Mouse (Mus musculus): ENCODE measurements around the gene Mecom. TPM values are rescaled to one million over a fixed set of nuclear protein-coding genes. Genes with fewer than 3 reads are reported as not detected.

Mecom gene
- polyA plus RNA-seq, 1 experiment from 2014 or later = 19.5 TPM

DNA sequence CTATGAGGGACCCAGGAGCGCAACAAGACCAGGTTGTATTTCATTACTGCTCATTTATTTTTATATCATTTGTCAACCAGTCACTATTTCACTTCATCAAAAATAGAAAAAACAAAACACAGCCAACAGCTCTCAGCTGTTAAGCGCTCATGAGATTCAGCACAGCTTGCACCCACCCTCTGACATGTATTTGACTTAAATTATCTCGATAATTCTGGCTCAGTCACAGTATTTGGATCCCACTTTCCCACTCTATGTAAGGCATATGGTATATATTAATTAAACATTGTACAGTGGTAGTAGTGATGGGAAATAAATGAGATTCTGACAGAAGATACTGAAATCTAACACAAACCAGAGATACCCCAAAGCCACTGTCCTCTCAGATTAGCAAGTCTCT, 83.3 kb downstream of the Mecom start:
- H3K36me3 ChIP-seq (ENCODE audit: control insufficient read depth, insufficient read depth, low read length) = no peaks in the 10 kb centered on the region
- 90% methylated on average over 3 of the region's 3 CpGs for WGBS
- no peaks in the 10 kb centered on the region for H3K9me3 ChIP-seq (ENCODE audit: control insufficient read depth, low read length)
- H3K27ac ChIP-seq (ENCODE audit: low read depth, low read length) = no peak overlapping the region
- DNase-seq (ENCODE audit: low spot score) = no peak
- no peaks in the 10 kb centered on the region for H3K27me3 ChIP-seq (ENCODE audit: control insufficient read depth, insufficient read depth, low read length)
- no peak overlapping the region for H3K4me2 ChIP-seq (ENCODE audit: low read depth, low read length, severe bottlenecking)
- no peaks in the 10 kb centered on the region for H3K4me1 ChIP-seq (replicated peaks; ENCODE audit: control insufficient read depth, insufficient read depth, low read length)
- H3K4me3 ChIP-seq (ENCODE audit: low read depth, low read length) = no peak overlapping the region
- H3K9ac ChIP-seq (ENCODE audit: low read length) = no peak overlapping the region
- ATAC-seq (replicated peaks; ENCODE audit: low FRiP score) = no peak

GRCm38 (mm10) chr3:30461831-30462230, 86.0 kb downstream of the Mecom start:
- no peaks in the 10 kb centered on the region for H3K36me3 ChIP-seq (ENCODE audit: control insufficient read depth, insufficient read depth, low read length)
- no peaks in the 10 kb centered on the region for H3K4me1 ChIP-seq (replicated peaks; ENCODE audit: control insufficient read depth, insufficient read depth, low read length)
- H3K4me3 ChIP-seq (ENCODE audit: low read depth, low read length) = no peak overlapping the region
- ATAC-seq (replicated peaks; ENCODE audit: low FRiP score) = no peak
- no peak overlapping the region for H3K27ac ChIP-seq (ENCODE audit: low read depth, low read length)
- H3K4me2 ChIP-seq (ENCODE audit: low read depth, low read length, severe bottlenecking) = no peak overlapping the region
- H3K27me3 ChIP-seq (ENCODE audit: control insufficient read depth, insufficient read depth, low read length) = no peaks in the 10 kb centered on the region
- H3K9me3 ChIP-seq (ENCODE audit: control insufficient read depth, low read length) = no peaks in the 10 kb centered on the region
- WGBS = 90% methylated on average over 2 of the region's 2 CpGs
- DNase-seq (ENCODE audit: low spot score) = no peak
- no peak overlapping the region for H3K9ac ChIP-seq (ENCODE audit: low read length)

DNA sequence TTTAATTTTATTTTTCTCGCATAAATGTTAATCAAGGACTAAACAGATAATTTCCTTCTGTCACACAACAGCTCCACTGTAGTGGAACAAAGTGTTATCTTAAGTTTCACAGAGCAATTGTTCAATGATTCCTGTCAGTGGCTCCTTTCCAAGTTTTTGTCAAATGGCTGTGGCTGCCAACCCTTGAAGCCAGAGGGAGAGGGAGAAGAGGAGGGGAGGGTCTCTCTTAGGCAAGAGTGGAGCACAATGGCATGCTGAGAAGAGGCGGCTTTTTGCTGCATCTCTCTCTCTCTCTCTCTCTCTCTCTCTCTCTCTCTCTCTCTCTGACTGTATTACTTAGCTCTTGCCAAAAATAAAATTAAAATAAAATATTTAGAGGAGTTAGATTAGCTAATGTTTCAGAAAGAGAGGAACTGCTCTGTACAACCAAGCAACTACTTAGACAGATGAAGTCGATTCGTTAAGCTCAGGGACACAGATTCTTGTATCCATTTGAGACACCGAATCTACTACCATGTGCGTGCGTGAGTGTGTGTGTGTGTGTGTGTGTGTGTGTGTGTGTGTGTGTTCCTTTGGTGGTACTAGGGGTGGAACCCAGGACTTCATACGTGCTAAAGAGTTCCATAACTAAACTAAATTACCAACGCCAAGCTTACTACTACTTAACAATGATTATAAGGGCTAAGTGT, 86.8 kb downstream of the Mecom start:
- ATAC-seq (replicated peaks; ENCODE audit: low FRiP score) (no peak), DNase-seq (ENCODE audit: low spot score) (no peak)
- Histone ChIP-seq H3K4me2 (ENCODE audit: low read depth, low read length, severe bottlenecking) (no peak overlapping the region), H3K9ac (ENCODE audit: low read length) (no peak overlapping the region), H3K9me3 (ENCODE audit: control insufficient read depth, low read length) (no peaks in the 10 kb centered on the region), H3K27ac (ENCODE audit: low read depth, low read length) (no peak overlapping the region), H3K4me3 (ENCODE audit: low read depth, low read length) (no peak overlapping the region), H3K36me3 (ENCODE audit: control insufficient read depth, insufficient read depth, low read length) (no peaks in the 10 kb centered on the region), H3K4me1 (replicated peaks; ENCODE audit: control insufficient read depth, insufficient read depth, low read length) (no peaks in the 10 kb centered on the region), H3K27me3 (ENCODE audit: control insufficient read depth, insufficient read depth, low read length) (no peaks in the 10 kb centered on the region)
- WGBS = 84% methylated on average over 9 of the region's 9 CpGs

GRCm38 (mm10) chr3:30459626-30460025, 88.2 kb downstream of the Mecom start:
- no peak overlapping the region for H3K27ac ChIP-seq (ENCODE audit: low read depth, low read length)
- ATAC-seq (replicated peaks; ENCODE audit: low FRiP score) (no peak), DNase-seq (ENCODE audit: low spot score) (no peak)
- no peak overlapping the region for H3K9ac ChIP-seq (ENCODE audit: low read length)
- H3K9me3 ChIP-seq (ENCODE audit: control insufficient read depth, low read length) = no peaks in the 10 kb centered on the region
- H3K36me3 ChIP-seq (ENCODE audit: control insufficient read depth, insufficient read depth, low read length) = no peaks in the 10 kb centered on the region
- 87% methylated on average over 4 of the region's 4 CpGs for WGBS
- H3K4me3 ChIP-seq (ENCODE audit: low read depth, low read length) = no peak overlapping the region
- H3K4me1 ChIP-seq (replicated peaks; ENCODE audit: control insufficient read depth, insufficient read depth, low read length) = no peaks in the 10 kb centered on the region
- H3K4me2 ChIP-seq (ENCODE audit: low read depth, low read length, severe bottlenecking) = no peak overlapping the region
- H3K27me3 ChIP-seq (ENCODE audit: control insufficient read depth, insufficient read depth, low read length) = no peaks in the 10 kb centered on the region

- no peaks in the 10 kb centered on the region for H3K4me1 ChIP-seq (replicated peaks; ENCODE audit: control insufficient read depth, insufficient read depth, low read length)
- H3K36me3 ChIP-seq (ENCODE audit: control insufficient read depth, insufficient read depth, low read length) = no peaks in the 10 kb centered on the region
- WGBS = 64% methylated on average over 9 of the region's 9 CpGs
- no peak for ATAC-seq (replicated peaks; ENCODE audit: low FRiP score)
- no peak for DNase-seq (ENCODE audit: low spot score)
- no peak overlapping the region for H3K4me3 ChIP-seq (ENCODE audit: low read depth, low read length)
- H3K27me3 ChIP-seq (ENCODE audit: control insufficient read depth, insufficient read depth, low read length) = no peaks in the 10 kb centered on the region
- no peak overlapping the region for H3K9ac ChIP-seq (ENCODE audit: low read length)
- H3K4me2 ChIP-seq (ENCODE audit: low read depth, low read length, severe bottlenecking) = no peak overlapping the region
- no peaks in the 10 kb centered on the region for H3K9me3 ChIP-seq (ENCODE audit: control insufficient read depth, low read length)
- no peak overlapping the region for H3K27ac ChIP-seq (ENCODE audit: low read depth, low read length)
Observed at GRCm38 (mm10) chr3:30457975-30458678, 89.7 kb downstream of the Mecom start.

DNA sequence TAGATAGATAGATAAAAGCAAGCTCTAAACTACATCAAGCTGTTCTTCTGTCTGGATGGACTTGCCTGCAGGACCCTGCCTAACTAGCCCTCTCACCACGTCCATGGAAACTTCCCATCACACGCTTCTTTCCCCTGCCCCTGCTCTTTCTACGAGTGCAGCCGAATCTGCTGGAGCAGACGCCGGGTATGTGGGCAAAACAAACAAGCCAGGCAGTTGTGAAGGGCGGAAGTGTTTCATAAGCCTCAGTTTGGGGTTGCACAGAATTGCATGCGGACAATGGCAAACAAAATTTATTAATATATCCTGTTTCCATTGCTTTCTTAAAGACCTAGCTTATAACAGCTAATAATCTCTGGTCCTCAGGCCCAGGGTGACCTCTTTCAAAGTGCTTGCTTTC, 91.9 kb downstream of the Mecom start:
- WGBS = 80% methylated on average over 8 of the region's 8 CpGs
- Histone ChIP-seq H3K27ac (ENCODE audit: low read depth, low read length) (no peak overlapping the region), H3K27me3 (ENCODE audit: control insufficient read depth, insufficient read depth, low read length) (no peaks in the 10 kb centered on the region), H3K4me2 (ENCODE audit: low read depth, low read length, severe bottlenecking) (no peak overlapping the region), H3K36me3 (ENCODE audit: control insufficient read depth, insufficient read depth, low read length) (no peaks in the 10 kb centered on the region), H3K9me3 (ENCODE audit: control insufficient read depth, low read length) (no peaks in the 10 kb centered on the region), H3K4me1 (replicated peaks; ENCODE audit: control insufficient read depth, insufficient read depth, low read length) (no peaks in the 10 kb centered on the region), H3K4me3 (ENCODE audit: low read depth, low read length) (no peak overlapping the region), H3K9ac (ENCODE audit: low read length) (no peak overlapping the region)
- ATAC-seq (replicated peaks; ENCODE audit: low FRiP score) = no peak
- no peak for DNase-seq (ENCODE audit: low spot score)

- Histone ChIP-seq H3K4me1 (replicated peaks; ENCODE audit: control insufficient read depth, insufficient read depth, low read length) (no peaks in the 10 kb centered on the region), H3K36me3 (ENCODE audit: control insufficient read depth, insufficient read depth, low read length) (no peaks in the 10 kb centered on the region), H3K9ac (ENCODE audit: low read length) (no peak overlapping the region), H3K27me3 (ENCODE audit: control insufficient read depth, insufficient read depth, low read length) (no peaks in the 10 kb centered on the region), H3K4me3 (ENCODE audit: low read depth, low read length) (no peak overlapping the region), H3K27ac (ENCODE audit: low read depth, low read length) (no peak overlapping the region), H3K9me3 (ENCODE audit: control insufficient read depth, low read length) (no peaks in the 10 kb centered on the region), H3K4me2 (ENCODE audit: low read depth, low read length, severe bottlenecking) (no peak overlapping the region)
- 66% methylated on average over 15 of the region's 15 CpGs for WGBS
- ATAC-seq (replicated peaks; ENCODE audit: low FRiP score) (no peak), DNase-seq (ENCODE audit: low spot score) (no peak)
Observed at GRCm38 (mm10) chr3:30453546-30454455, 94.0 kb downstream of the Mecom start.

GRCm38 (mm10) chr3:30453046-30453445, 94.8 kb downstream of the Mecom start:
- no peaks in the 10 kb centered on the region for H3K9me3 ChIP-seq (ENCODE audit: control insufficient read depth, low read length)
- H3K4me2 ChIP-seq (ENCODE audit: low read depth, low read length, severe bottlenecking) = no peak overlapping the region
- no peak overlapping the region for H3K27ac ChIP-seq (ENCODE audit: low read depth, low read length)
- H3K4me1 ChIP-seq (replicated peaks; ENCODE audit: control insufficient read depth, insufficient read depth, low read length) = no peaks in the 10 kb centered on the region
- DNase-seq (ENCODE audit: low spot score) = no peak
- no peak for ATAC-seq (replicated peaks; ENCODE audit: low FRiP score)
- 77% methylated on average over 6 of the region's 6 CpGs for WGBS
- H3K4me3 ChIP-seq (ENCODE audit: low read depth, low read length) = no peak overlapping the region
- no peak overlapping the region for H3K9ac ChIP-seq (ENCODE audit: low read length)
- H3K27me3 ChIP-seq (ENCODE audit: control insufficient read depth, insufficient read depth, low read length) = no peaks in the 10 kb centered on the region
- no peaks in the 10 kb centered on the region for H3K36me3 ChIP-seq (ENCODE audit: control insufficient read depth, insufficient read depth, low read length)
